Mouse (Mus musculus) liver, postnatal 0 days (tissue): ENCODE data around the gene Col4a2. TPM values are rescaled to one million over a fixed set of nuclear protein-coding genes. Genes with fewer than 3 reads are reported as not detected.

Source experiments
- ATAC-seq: fragments of 200-750 bp; cut with Nextera tagmentation; 2 replicates; pipeline ENCODE4 v1.8.0; 2017; ENCODE audit warnings: mild to moderate bottlenecking, moderate library complexity
- DNase-seq: peaks from one replicate; pipeline ENCODE4 v3.0.0-alpha.2; 2016
- H3K27ac ChIP-seq: fragments of 300-500 bp; sonication (generic); 2 replicates; pipeline ENCODE4 v1.5.1; 2014; ENCODE audit warnings: antibody characterized with exemption, moderate library complexity, mild to moderate bottlenecking, low read depth
- H3K27me3 ChIP-seq: fragments of 300-500 bp; sonication (generic); 2 replicates; pipeline ENCODE4 v1.6.1; 2014; ENCODE audit warnings: low read length, control low read depth, mixed read lengths; ENCODE audit not compliant: insufficient read depth
- H3K36me3 ChIP-seq: fragments of 300-500 bp; sonication (generic); replicated peaks from 2 replicates; pipeline ENCODE4 v1.6.1; 2014; ENCODE audit warnings: mild to moderate bottlenecking, control low read depth, low read length, moderate library complexity, mixed read lengths; ENCODE audit not compliant: insufficient read depth
- H3K4me1 ChIP-seq: fragments of 300-500 bp; sonication (generic); 2 replicates; pipeline ENCODE4 v1.6.1; 2014; ENCODE audit warnings: antibody characterized with exemption, mild to moderate bottlenecking, control low read depth; ENCODE audit not compliant: insufficient read depth
- H3K4me2 ChIP-seq: fragments of 300-500 bp; sonication (generic); 2 replicates; pipeline ENCODE4 v1.6.1; 2014; ENCODE audit warnings: low read depth, mild to moderate bottlenecking, low read length, moderate library complexity, mixed read lengths
- H3K4me3 ChIP-seq: fragments of 300-500 bp; sonication (generic); 2 replicates; pipeline ENCODE4 v1.5.1; 2014; ENCODE audit warnings: low read depth, low read length
- H3K9ac ChIP-seq: fragments of 300-500 bp; sonication (generic); replicated peaks from 2 replicates; pipeline ENCODE4 v1.6.1; 2014; ENCODE audit warnings: mild to moderate bottlenecking, moderate library complexity
- H3K9me3 ChIP-seq: fragments of 300-500 bp; sonication (generic); 2 replicates; pipeline ENCODE4 v1.6.1; 2016; ENCODE audit warnings: mild to moderate bottlenecking, control low read depth, low read length, mixed read lengths
- CTCF ChIP-seq: sonication (generic); IDR thresholded peaks from 2 replicates; pipeline ENCODE4 v1.5.1; 2016; ENCODE audit warnings: antibody characterized with exemption, low read depth
- EP300 ChIP-seq: IDR thresholded peaks from 2 replicates; pipeline ENCODE4 v1.6.1; 2016; ENCODE audit warnings: antibody characterized with exemption, low read depth, mild to moderate bottlenecking
- WGBS: fragments of 180-500 bp; shearing (Covaris S2); extraction: QIAGEN DNeasy Blood & Tissue Kit; methylation state at CpG from one replicate; pipeline ENCODE4 v1.1.7; 2014; ENCODE audit not compliant: insufficient replicate concordance; 5-methylcytosine and 5-hydroxymethylcytosine counted together
- polyA plus RNA-seq: library from polyadenylated mRNA; unstranded; fragments of >200 nt; fragmentation: Nextera tagmentation; extraction: Ambion mirVana; gene quantifications from 2 replicates; pipeline ENCODE4 v1.2.1, GENCODE M21; 2015

The Col4a2 gene
- polyA plus RNA-seq, 1 experiment from 2014 or later, result 9.7 TPM

- no peaks in the 10 kb centered on the region for H3K9me3 ChIP-seq
- H3K27me3 ChIP-seq, result no peaks in the 10 kb centered on the region
- TF ChIP-seq CTCF (no peak), EP300 (no peak)
- H3K4me1 ChIP-seq, result peaks cover 18% of the 10 kb centered on the region
- H3K9ac ChIP-seq, result no peak overlapping the region
- H3K4me3 ChIP-seq, result no peak overlapping the region
- no peak overlapping the region for H3K27ac ChIP-seq
- H3K36me3 ChIP-seq, result no peaks in the 10 kb centered on the region
- ATAC-seq (no peak), DNase-seq (no peak)
- no peak overlapping the region for H3K4me2 ChIP-seq
- whole genome bisulfite sequencing, result 63% methylated on average over 6 of the region's 6 CpGs
These were observed 12.3 kb downstream of the Col4a2 start for GRCm38 (mm10) chr8:11324801-11325395.

DNA sequence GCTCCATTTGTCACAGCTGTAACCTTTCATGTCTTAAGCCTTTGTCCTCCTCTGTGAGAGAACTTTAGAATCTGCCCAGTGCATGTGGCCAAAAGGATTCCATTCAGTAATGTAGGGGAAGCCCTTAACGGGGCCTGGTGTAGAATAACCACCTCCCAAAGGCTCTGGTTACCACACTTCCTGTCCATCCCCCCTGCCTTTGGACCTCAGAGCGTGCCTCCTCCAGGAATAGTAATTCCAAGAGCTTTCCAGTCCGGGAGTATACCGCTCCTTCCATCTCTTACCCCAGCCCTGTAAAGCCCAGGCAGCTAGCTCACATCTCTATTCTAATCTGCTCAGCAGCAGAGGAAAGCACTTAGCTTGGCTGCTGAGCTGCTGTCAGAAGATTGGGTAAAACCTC is 14.7 kb downstream of the Col4a2 start:
- TF ChIP-seq EP300, result no peak
- no peak for TF ChIP-seq CTCF
- Histone ChIP-seq H3K4me2 (no peak overlapping the region), H3K9me3 (no peaks in the 10 kb centered on the region), H3K27me3 (no peaks in the 10 kb centered on the region), H3K9ac (no peak overlapping the region), H3K4me3 (no peak overlapping the region), H3K27ac (no peak overlapping the region), H3K4me1 (peaks cover 16% of the 10 kb centered on the region), H3K36me3 (no peaks in the 10 kb centered on the region)
- no peak for DNase-seq
- 47% methylated on average over 4 of the region's 4 CpGs for WGBS
- ATAC-seq, result no peak

DNA sequence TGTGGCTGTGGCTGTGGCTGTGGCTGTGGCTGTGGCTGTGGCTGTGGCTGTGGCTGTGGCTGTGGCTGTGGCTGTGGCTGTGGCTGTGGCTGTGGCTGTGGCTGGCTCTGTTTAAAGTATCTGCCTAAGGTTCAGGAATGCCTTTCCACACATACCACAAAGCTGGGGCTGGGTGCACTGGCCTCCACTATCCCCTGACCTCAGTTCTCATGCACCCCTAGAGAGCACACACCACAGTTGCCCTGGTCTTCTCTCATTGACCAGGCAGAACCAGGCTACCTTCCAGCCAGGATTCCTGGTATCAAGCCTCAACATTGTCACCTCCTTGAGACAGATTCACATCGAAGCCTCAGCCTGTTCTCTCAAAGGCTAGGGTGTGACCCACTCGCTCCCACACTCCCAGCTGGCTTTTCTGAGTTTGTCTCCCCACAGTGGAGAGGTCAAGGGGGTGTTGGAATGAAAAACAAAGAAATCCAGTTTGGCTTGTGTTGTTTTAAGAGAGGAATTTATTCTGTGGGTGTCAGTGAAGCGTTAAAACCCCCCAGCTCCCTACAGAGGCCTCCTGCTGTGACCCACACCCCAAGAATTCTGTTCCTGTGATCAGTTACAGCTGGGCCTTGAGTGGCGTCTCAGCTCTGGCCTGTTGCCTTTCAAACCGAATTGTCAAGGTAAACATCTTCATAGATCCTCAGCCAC is 15.3 kb downstream of the Col4a2 start:
- WGBS, result 66% methylated on average over 5 of the region's 5 CpGs
- no peak for DNase-seq
- Histone ChIP-seq H3K4me2 (no peak overlapping the region), H3K4me1 (peaks cover 14% of the 10 kb centered on the region), H3K9ac (no peak overlapping the region), H3K27ac (no peak overlapping the region), H3K36me3 (no peaks in the 10 kb centered on the region), H3K9me3 (no peaks in the 10 kb centered on the region), H3K27me3 (no peaks in the 10 kb centered on the region), H3K4me3 (no peak overlapping the region)
- no peak for ATAC-seq
- TF ChIP-seq EP300 (no peak), CTCF (no peak)

- no peaks in the 10 kb centered on the region for H3K9me3 ChIP-seq
- DNase-seq (no peak), ATAC-seq (no peak)
- TF ChIP-seq EP300, result no peak
- no peak for TF ChIP-seq CTCF
- 69% methylated on average over 4 of the region's 4 CpGs for WGBS
- no peak overlapping the region for H3K27ac ChIP-seq
- H3K27me3 ChIP-seq, result no peaks in the 10 kb centered on the region
- H3K4me3 ChIP-seq, result no peak overlapping the region
- no peak overlapping the region for H3K9ac ChIP-seq
- H3K36me3 ChIP-seq, result no peaks in the 10 kb centered on the region
- no peak overlapping the region for H3K4me2 ChIP-seq
- H3K4me1 ChIP-seq, result 0 out of 2 replicates have a peak, but pooled peaks cover 5% of the 10 kb centered on the region
These were observed 19.0 kb downstream of the Col4a2 start for GRCm38 (mm10) chr8:11331561-11331960.

- H3K27ac ChIP-seq, result no peak overlapping the region
- no peak overlapping the region for H3K4me2 ChIP-seq
- 61% methylated on average over 6 of the region's 6 CpGs for WGBS
- H3K4me3 ChIP-seq, result no peak overlapping the region
- no peaks in the 10 kb centered on the region for H3K36me3 ChIP-seq
- ATAC-seq, result no peak
- TF ChIP-seq CTCF (no peak), EP300 (no peak)
- H3K9me3 ChIP-seq, result no peaks in the 10 kb centered on the region
- 0 out of 2 replicates have a peak, but pooled peaks cover 2% of the 10 kb centered on the region for H3K4me1 ChIP-seq
- H3K9ac ChIP-seq, result no peak overlapping the region
- no peak for DNase-seq
- H3K27me3 ChIP-seq, result no peaks in the 10 kb centered on the region
These were observed 21.1 kb downstream of the Col4a2 start for GRCm38 (mm10) chr8:11333746-11334145.

DNA sequence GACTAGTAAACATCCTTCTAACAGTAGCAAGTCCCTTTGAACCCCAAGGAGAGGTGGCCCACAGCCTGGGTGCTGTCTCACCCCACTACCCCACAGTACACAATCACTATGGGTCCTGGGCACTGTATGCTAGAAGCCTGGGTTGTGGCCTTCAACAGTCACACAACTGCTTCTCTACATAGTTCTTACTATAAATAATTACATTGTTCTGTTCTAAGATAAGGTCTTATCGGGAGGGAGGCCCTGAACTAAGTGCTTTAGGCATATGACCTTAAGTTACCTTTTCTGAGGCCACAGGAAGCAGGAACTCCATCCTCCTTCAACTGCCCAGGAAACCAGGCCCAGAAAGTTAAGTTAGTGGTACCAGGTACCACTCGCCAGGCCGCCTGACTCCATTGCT is 21.9 kb downstream of the Col4a2 start:
- H3K27ac ChIP-seq, result no peak overlapping the region
- H3K9me3 ChIP-seq, result no peaks in the 10 kb centered on the region
- no peaks in the 10 kb centered on the region for H3K27me3 ChIP-seq
- DNase-seq, result no peak
- H3K4me2 ChIP-seq, result no peak overlapping the region
- H3K4me3 ChIP-seq, result no peak overlapping the region
- no peaks in the 10 kb centered on the region for H3K36me3 ChIP-seq
- H3K4me1 ChIP-seq, result 0 out of 2 replicates have a peak, but pooled peaks cover 2% of the 10 kb centered on the region
- 35% methylated on average over 3 of the region's 3 CpGs for WGBS
- no peak for ATAC-seq
- TF ChIP-seq EP300 (no peak), CTCF (no peak)
- H3K9ac ChIP-seq, result no peak overlapping the region
